Mouse (Mus musculus): Measurements from ENCODE around the gene Ryr1. TPM values are rescaled to one million over a fixed set of nuclear protein-coding genes. Genes with fewer than 3 reads are reported as not detected.

Ryr1 gene
- polyA plus RNA-seq, 1 experiment from 2014 or later, result 0.30 TPM

GRCm38 (mm10) chr7:29025566-29025965 is 99.4 kb downstream of the Ryr1 start:
- Histone ChIP-seq H3K27me3 (replicated peaks) (peaks cover 6% of the 10 kb centered on the region), H3K4me3 (replicated peaks) (no peak overlapping the region), H3K4me2 (no peak overlapping the region), H3K27ac (no peak overlapping the region), H3K9ac (no peak overlapping the region), H3K9me3 (no peaks in the 10 kb centered on the region), H3K36me3 (no peaks in the 10 kb centered on the region), H3K4me1 (no peaks in the 10 kb centered on the region)
- WGBS, result 71% methylated on average over 7 of the region's 7 CpGs
- no peak for ATAC-seq (ENCODE audit: insufficient read depth, low FRiP score, low read depth)

- WGBS, result 85% methylated on average over 8 of the region's 8 CpGs
- Histone ChIP-seq H3K27me3 (replicated peaks) (peaks cover 26% of the 10 kb centered on the region), H3K27ac (no peak overlapping the region), H3K4me3 (replicated peaks) (no peak overlapping the region), H3K9me3 (no peaks in the 10 kb centered on the region), H3K4me2 (no peak overlapping the region), H3K4me1 (peaks cover 9% of the 10 kb centered on the region), H3K36me3 (no peaks in the 10 kb centered on the region), H3K9ac (no peak overlapping the region)
- no peak for ATAC-seq (ENCODE audit: insufficient read depth, low FRiP score, low read depth)
Measured at GRCm38 (mm10) chr7:29023514-29023913, 101.5 kb downstream of the Ryr1 start.

- 90% methylated on average over 8 of the region's 8 CpGs for WGBS
- no peak for ATAC-seq (ENCODE audit: insufficient read depth, low FRiP score, low read depth)
- no peak overlapping the region for H3K9ac ChIP-seq
- H3K27ac ChIP-seq, result no peak overlapping the region
- peaks cover 36% of the 10 kb centered on the region for H3K27me3 ChIP-seq (replicated peaks)
- H3K4me2 ChIP-seq, result no peak overlapping the region
- H3K36me3 ChIP-seq, result no peaks in the 10 kb centered on the region
- H3K4me1 ChIP-seq, result peaks cover 9% of the 10 kb centered on the region
- no peak overlapping the region for H3K4me3 ChIP-seq (replicated peaks)
- no peaks in the 10 kb centered on the region for H3K9me3 ChIP-seq
Measured at GRCm38 (mm10) chr7:29022479-29022878, 102.5 kb downstream of the Ryr1 start.

- Histone ChIP-seq H3K9ac (0 out of 2 replicates have a peak overlapping the region, but pooled peaks have one; percentile 1), H3K36me3 (no peaks in the 10 kb centered on the region)
Measured at GRCm38 (mm10) chr7:29019447-29020220, 105.3 kb downstream of the Ryr1 start.

GRCm38 (mm10) chr7:29017222-29017621 is 107.8 kb downstream of the Ryr1 start:
- no peak for ATAC-seq (ENCODE audit: insufficient read depth, low FRiP score, low read depth)
- whole genome bisulfite sequencing, result 80% methylated on average over 7 of the region's 7 CpGs
- no peak overlapping the region for H3K4me3 ChIP-seq (replicated peaks)
- H3K27me3 ChIP-seq (replicated peaks), result peaks cover 39% of the 10 kb centered on the region
- H3K9ac ChIP-seq, result no peak overlapping the region
- no peaks in the 10 kb centered on the region for H3K9me3 ChIP-seq
- H3K27ac ChIP-seq, result no peak overlapping the region
- peaks cover 9% of the 10 kb centered on the region for H3K4me1 ChIP-seq
- no peak overlapping the region for H3K4me2 ChIP-seq
- H3K36me3 ChIP-seq, result no peaks in the 10 kb centered on the region

More at GRCm38 (mm10) chr7:29019447-29020220, 105.3 kb downstream of the Ryr1 start:
- peak overlapping the region; percentile 34 for H3K4me3 ChIP-seq (replicated peaks)
- H3K9me3 ChIP-seq, result no peaks in the 10 kb centered on the region
- H3K27me3 ChIP-seq (replicated peaks), result peaks cover 39% of the 10 kb centered on the region
- no peak for ATAC-seq (ENCODE audit: insufficient read depth, low FRiP score, low read depth)
- peak overlapping the region; percentile 70 for H3K4me2 ChIP-seq
- peaks cover 9% of the 10 kb centered on the region for H3K4me1 ChIP-seq
- no peak overlapping the region for H3K27ac ChIP-seq
- WGBS, result 3% methylated on average over 80 of the region's 88 CpGs

- no peak overlapping the region for H3K9ac ChIP-seq
- no peak overlapping the region for H3K4me2 ChIP-seq
- no peaks in the 10 kb centered on the region for H3K9me3 ChIP-seq
- no peak overlapping the region for H3K27ac ChIP-seq
- peaks cover 39% of the 10 kb centered on the region for H3K27me3 ChIP-seq (replicated peaks)
- H3K4me3 ChIP-seq (replicated peaks), result no peak overlapping the region
- ATAC-seq (ENCODE audit: insufficient read depth, low FRiP score, low read depth), result no peak
- WGBS, result 76% methylated on average over 7 of the region's 7 CpGs
- peaks cover 9% of the 10 kb centered on the region for H3K4me1 ChIP-seq
- H3K36me3 ChIP-seq, result no peaks in the 10 kb centered on the region
Measured at GRCm38 (mm10) chr7:29016440-29016839, 108.5 kb downstream of the Ryr1 start.

GRCm38 (mm10) chr7:29014984-29015383 is 110.0 kb downstream of the Ryr1 start:
- no peak for ATAC-seq (ENCODE audit: insufficient read depth, low FRiP score, low read depth)
- 97% methylated on average over 1 of the region's 1 CpGs for WGBS
- Histone ChIP-seq H3K4me2 (no peak overlapping the region), H3K4me3 (replicated peaks) (no peak overlapping the region), H3K27ac (no peak overlapping the region), H3K27me3 (replicated peaks) (peaks cover 28% of the 10 kb centered on the region), H3K9me3 (no peaks in the 10 kb centered on the region), H3K9ac (no peak overlapping the region), H3K36me3 (no peaks in the 10 kb centered on the region), H3K4me1 (peaks cover 9% of the 10 kb centered on the region)

- Histone ChIP-seq H3K36me3 (no peaks in the 10 kb centered on the region), H3K4me3 (replicated peaks) (no peak overlapping the region), H3K4me1 (no peaks in the 10 kb centered on the region), H3K9ac (no peak overlapping the region), H3K4me2 (no peak overlapping the region), H3K9me3 (no peaks in the 10 kb centered on the region), H3K27me3 (replicated peaks) (no peaks in the 10 kb centered on the region), H3K27ac (no peak overlapping the region)
- ATAC-seq (ENCODE audit: insufficient read depth, low FRiP score, low read depth), result no peak; the same call in 1 of the 2 replicates
- 68% methylated on average over 9 of the region's 9 CpGs for WGBS
Measured at GRCm38 (mm10) chr7:29008714-29009113, 116.3 kb downstream of the Ryr1 start.

GRCm38 (mm10) chr7:29008171-29008570 is 116.8 kb downstream of the Ryr1 start:
- Histone ChIP-seq H3K4me1 (no peaks in the 10 kb centered on the region), H3K4me2 (no peak overlapping the region), H3K27me3 (replicated peaks) (no peaks in the 10 kb centered on the region), H3K4me3 (replicated peaks) (no peak overlapping the region), H3K36me3 (no peaks in the 10 kb centered on the region), H3K9ac (no peak overlapping the region), H3K27ac (no peak overlapping the region), H3K9me3 (no peaks in the 10 kb centered on the region)
- WGBS, result 90% methylated on average over 10 of the region's 10 CpGs
- no peak for ATAC-seq (ENCODE audit: insufficient read depth, low FRiP score, low read depth)

- Histone ChIP-seq H3K4me3 (replicated peaks) (no peak overlapping the region), H3K4me1 (no peaks in the 10 kb centered on the region), H3K36me3 (no peaks in the 10 kb centered on the region), H3K9ac (no peak overlapping the region), H3K27me3 (replicated peaks) (no peaks in the 10 kb centered on the region), H3K4me2 (no peak overlapping the region), H3K9me3 (no peaks in the 10 kb centered on the region), H3K27ac (no peak overlapping the region)
- WGBS, result 71% methylated on average over 9 of the region's 9 CpGs
- no peak for ATAC-seq (ENCODE audit: insufficient read depth, low FRiP score, low read depth)
Measured at GRCm38 (mm10) chr7:29007224-29008101, 117.5 kb downstream of the Ryr1 start.

GRCm38 (mm10) chr7:29000651-29001605 is 124.1 kb downstream of the Ryr1 start:
- Histone ChIP-seq H3K4me3 (replicated peaks) (peak overlapping the region; percentile 50), H3K27ac (peak overlapping the region; percentile 41; the same call in 1 of the 2 replicates), H3K27me3 (replicated peaks) (no peaks in the 10 kb centered on the region), H3K9ac (peak overlapping the region; percentile 55), H3K9me3 (no peaks in the 10 kb centered on the region), H3K4me1 (0 out of 2 replicates have a peak, but pooled peaks cover 11% of the 10 kb centered on the region), H3K36me3 (no peaks in the 10 kb centered on the region), H3K4me2 (peak overlapping the region; percentile 97)
- peak; percentile 90 for ATAC-seq (ENCODE audit: insufficient read depth, low FRiP score, low read depth)
- 4% methylated on average over 43 of the region's 43 CpGs for WGBS
